Mouse (Mus musculus): ENCODE results near the gene Knl1.

GRCm38 (mm10) chr2:119019131-119019530 is 27.8 kb upstream of the Knl1 start:
- TF ChIP-seq ZNF384 (IDR thresholded peaks at IDR 0.05; ENCODE audit: low read depth, low read length), result no peak
- TF ChIP-seq CHD2 (IDR thresholded peaks at IDR 0.05; ENCODE audit: low read depth, low read length), result no peak
- no peak for TF ChIP-seq ZC3H11A (IDR thresholded peaks at IDR 0.05; ENCODE audit: borderline replicate concordance, low read depth, low read length)
- TF ChIP-seq MAFK (IDR thresholded peaks at IDR 0.05; ENCODE audit: insufficient read depth, low read depth, low read length), result no peak
- no peak for TF ChIP-seq HCFC1 (IDR thresholded peaks at IDR 0.05; ENCODE audit: borderline replicate concordance, insufficient read depth, low read length)

All from ES-E14 (cell line).